Mouse (Mus musculus): ENCODE measurements at regions not wholly inside any gene's neighbourhood (a gene's known extent, or its start where the extent isn't known, plus 50 kb on each side); places are given as distances from the start of the nearest gene placed in this dataset.
A peak's percentile ranks its signal among the peaks of the same experiment; 100 is the strongest.

DNA sequence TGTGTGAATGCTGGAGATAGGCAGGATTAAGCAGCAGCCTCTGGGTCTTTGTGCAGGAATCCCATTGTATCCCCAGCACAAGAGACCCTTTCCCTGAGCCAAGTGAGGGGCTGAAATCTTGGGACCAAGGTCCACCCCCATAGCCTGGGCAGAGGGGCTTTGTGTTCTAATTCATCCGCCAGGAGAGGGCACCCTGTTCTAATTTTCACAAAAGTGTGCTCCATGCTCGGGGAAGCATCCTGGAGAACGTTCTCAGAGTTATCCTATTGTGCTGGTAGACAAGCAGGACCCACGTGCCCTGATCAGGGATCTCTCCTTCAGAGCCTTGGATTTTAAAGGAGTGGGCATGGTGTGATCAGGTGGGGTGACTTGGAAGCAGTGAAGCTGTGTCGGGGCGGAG lies 191.5 kb upstream of the 4931429L15Rik start:
- DNase-seq = no peak

DNA sequence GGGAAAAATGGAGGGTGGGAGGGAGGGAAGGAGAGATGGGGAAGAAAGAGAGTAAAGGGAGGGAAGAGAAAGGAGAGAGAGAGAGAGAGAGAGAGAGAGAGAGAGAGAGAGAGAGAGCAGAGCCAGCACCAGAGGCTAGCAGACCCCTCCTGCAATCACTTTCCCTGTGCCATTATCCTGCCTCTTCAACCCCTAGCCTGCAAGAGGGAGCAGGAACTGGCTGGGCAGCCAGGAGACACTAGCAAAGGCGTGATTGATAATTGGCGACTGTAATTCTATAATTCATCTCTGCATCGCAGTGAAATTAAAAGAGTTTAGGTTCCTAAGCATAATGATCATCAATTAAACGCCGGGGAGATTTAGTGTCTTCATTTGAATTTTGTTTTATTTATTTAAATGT lies 190.1 kb upstream of the 4931429L15Rik start:
- DNase-seq = no peak

DNA sequence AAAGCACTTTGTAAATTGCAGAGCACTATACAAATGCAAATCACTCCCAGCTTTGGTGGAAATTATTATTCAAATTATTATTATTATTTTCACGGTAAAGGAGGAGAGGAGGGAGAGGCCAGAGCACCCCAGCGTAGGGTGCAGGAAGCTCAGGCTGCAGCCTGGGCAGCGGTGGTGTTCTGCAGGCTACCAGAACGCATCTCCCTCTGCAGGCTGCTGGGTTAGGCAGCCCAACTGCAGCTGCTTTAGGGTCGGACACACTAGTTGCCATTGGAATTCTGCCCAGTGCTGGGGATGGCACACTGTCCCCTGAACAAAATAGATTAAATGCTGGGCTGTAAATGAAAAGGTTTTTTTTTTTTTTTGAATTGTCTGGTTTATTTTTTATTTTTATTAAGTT lies 189.7 kb upstream of the 4931429L15Rik start:
- no peak for DNase-seq

DNA sequence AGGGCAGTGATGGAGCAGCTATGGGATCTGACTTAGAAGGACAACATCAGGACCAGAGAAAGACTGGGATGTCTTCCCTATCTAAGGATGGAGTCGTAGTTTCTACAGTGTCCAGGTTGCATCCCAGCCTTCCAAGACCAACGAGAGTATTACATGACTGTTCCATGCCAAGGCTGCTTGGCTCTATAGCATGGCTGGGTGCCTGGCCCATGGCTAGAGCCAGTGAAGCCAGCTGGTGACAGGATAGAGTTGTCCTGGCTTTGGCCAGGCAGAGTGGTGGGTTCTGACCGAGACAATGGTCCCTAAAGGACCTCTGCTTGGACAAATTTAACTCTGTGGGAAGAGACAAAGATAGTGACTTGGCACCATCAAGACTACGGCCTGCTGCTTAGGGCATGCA lies 187.2 kb upstream of the 4931429L15Rik start:
- DNase-seq = no peak

DNA sequence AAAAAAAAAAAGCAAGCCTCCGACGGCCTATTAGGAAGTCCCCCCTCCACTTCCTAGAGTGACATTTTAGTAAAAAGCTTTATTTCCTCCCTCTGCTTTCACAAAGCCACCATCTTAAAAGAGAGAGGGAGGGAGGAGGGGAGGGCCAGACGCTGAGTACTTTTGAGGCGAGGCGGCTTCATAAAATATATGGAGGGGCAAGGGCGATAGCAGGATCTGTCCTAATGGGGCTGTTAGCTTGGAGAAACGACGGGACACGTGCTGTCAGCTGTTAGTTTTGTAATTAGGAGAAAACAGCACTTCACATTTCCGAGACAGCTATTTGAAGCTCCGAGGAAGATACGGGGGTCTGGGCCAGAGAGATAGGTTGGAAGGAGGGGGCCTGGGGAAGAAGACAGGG lies 184.8 kb upstream of the 4931429L15Rik start:
- DNase-seq = no peak

DNA sequence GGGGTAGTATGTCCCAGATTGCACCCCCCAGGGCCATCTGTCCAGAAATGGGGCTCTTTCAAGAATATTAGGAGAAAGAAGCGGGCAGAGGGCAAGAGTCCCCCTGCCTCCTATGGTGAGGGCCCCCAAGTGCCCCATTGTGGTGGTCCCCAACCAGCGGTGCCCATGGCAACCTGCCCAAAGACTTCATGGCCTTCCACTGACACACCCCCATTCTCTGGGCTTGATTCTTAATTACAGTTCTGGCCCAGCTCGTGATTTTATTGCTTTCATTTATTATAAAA lies 184.3 kb upstream of the 4931429L15Rik start:
- DNase-seq = no peak

DNA sequence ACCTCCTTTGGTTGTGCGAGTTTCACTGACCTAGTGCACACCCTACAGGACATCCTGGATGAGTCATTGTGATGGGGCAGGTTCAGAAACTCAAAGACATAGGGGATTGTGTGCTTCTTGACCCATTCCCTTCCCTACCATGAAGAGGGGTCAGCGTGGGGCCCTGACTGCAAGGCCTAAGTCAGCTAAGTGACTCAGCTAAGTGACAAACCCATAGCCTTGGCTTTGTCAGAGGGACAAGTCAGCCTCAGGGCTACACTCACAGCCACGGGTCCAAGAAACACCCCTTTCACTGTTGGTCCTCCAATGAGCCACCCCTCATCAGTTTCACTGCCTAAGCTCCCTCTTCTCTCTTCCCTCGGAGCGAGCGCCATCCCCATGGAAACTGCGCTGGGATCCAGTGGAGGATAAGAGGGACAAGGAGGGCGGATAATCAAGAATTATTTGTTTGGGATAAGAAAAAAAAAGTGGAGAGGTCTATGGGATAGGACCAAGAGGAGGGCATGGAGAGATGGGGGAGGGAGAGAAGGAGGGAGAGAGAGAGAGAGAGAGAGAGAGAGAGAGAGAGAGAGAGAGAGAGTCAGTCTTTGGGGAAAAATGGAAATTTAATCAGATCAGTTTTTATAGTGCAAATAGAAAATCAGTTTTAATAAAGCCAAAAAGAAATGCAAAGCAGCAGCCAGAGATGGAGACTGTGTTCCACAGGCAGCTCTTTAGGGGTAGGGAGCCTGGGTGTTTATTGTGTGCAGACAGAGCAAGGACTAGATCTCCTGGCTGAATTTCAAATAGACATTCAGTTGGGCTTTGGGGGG lies 183.7 kb upstream of the 4931429L15Rik start:
- no peak for DNase-seq

DNA sequence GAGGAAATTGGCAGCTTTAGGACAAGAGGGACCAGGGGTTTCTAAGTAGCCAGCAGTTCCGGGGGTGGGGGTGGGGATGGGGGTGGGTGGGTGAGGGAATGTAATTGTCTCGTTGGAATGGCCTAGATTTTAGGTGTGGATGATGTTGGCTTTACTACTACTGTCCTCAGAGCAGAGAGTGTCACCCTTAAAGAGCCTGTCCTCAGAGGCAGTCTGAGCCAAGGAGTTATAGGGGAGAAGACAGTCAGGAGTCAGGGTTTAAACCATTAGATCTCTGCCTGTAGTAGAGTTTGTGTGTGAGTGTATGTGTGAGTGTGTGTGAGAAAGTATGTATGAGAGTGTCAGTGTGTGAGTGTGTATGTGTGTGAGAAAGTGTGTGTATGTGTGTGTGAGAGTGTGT lies 179.6 kb upstream of the 4931429L15Rik start:
- DNase-seq = no peak

DNA sequence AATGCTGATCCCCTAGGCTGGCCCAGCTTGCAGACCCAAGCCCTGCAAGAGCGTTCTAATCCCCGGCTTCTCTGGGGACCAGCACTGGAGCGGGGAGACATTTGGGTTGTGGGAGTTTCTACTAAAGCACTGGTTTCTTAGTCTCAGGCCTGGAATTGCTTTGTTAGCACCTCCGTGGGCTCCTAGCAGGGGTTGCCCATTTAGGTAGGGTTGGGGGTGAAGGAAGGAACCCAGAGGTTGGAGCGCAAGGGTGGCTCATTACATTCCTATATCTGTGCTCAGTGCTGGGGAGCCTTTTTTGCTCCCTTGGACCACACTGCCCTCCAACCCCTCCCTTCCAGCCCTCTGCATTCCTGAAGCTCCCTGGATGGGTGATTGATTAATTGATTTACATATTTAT lies 179.1 kb upstream of the 4931429L15Rik start:
- no peak for DNase-seq

DNA sequence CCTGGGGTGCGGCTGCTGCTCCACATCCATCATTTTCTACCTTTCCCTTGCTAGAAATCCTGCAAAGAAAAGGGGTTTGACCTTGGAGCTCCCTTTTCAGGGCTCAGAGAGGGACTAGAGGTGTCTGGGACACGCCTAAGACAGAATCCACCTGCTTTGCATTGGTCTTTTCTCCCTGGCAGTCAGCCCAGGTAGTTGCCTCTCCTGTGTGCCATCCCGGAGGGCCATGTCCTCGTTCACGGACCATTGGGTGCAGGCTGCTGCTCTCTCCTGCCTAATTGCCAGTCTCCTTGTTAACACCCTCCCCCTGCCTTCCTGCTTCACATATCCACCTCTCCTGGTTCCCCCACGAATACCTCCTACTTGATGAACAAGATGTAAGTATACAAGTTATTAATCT lies 175.5 kb upstream of the 4931429L15Rik start:
- no peak for DNase-seq

DNA sequence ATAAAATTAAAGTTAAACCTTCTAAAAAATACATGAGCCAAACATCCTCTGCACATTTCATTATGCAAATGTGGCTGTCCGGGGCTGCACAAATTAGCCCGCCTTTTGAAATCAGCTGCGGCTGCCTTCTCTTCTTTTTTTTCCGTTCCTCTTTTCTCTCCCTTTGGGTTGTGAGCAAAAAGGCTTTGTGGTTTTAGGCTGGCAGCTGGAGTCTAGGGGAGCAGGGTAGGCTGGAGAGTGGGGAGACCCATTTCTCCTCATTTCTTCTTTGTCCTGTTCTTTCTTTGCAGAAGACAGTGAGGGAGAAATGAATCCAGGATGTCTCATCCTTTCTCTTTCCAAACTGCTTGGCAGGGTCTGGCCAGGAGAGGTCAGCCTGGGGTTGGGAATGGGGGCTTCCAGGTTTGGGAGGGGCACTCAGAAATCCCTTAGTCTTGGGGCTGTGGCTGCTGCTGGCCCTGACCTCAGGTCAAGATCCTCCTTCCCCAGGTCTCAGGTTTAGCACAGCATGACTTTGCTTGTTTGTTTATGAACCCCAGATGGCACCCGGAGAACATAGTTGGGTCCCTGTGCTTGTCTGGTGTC lies 163.2 kb upstream of the 4931429L15Rik start:
- no peak for DNase-seq

DNA sequence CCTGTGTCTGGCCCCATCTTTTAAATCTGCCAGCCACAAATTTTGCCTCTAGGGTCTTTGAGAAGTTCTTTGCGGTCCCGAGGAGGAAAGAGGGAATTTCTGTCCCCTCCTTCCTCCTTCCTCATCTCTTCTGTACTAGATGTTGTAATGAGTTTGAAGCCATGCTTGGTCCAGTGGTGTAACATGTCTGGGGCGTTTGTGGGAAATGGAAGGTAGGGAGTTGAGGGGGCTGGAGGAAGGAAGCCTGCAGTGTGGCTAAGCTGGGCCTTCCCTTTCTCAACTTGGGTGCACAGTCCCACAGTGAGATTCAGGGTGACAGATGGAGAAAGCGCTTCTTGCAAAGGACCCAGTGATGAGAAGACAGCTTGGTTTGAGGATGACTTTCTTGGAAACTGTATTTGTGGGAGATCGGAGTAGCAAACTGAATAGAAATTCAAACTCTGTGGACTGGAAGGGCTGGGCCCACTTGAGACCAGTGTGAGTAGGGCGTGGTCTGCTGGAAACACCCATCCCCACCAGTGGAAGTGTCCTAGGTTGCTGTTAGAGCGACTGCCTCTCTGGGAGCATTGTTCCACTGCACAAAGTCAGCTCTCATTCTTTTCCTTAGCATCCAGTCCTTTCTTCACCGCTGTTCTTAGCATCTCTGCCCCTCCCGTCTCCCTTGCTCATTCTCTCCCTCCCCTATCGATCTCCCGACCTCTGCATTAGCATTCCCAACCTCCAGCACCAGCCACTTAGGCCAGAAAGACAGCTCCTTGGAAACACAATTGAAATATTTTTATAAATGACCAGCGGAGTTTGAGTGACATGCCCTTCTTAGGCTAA lies 162.5 kb upstream of the 4931429L15Rik start:
- DNase-seq = no peak

DNA sequence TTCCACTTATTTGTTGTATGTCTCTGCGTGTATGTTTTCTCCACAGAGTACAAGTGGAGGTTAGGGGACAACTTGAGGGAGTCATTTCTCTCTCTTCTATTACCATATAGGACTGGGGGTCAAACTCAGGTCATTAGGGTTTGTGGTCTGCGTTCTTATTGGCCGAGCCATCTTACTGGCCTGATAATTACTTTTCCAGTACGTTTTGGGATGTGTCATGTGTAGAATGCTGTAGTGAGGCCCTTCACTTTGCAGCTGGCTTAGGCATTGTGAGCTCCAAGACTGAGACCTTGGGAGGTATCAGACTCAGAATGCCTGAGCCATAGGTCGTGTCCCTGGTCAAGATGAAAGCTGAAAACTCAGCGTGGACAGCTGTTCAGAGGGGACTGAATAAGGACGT lies 161.7 kb upstream of the 4931429L15Rik start:
- no peak for DNase-seq

DNA sequence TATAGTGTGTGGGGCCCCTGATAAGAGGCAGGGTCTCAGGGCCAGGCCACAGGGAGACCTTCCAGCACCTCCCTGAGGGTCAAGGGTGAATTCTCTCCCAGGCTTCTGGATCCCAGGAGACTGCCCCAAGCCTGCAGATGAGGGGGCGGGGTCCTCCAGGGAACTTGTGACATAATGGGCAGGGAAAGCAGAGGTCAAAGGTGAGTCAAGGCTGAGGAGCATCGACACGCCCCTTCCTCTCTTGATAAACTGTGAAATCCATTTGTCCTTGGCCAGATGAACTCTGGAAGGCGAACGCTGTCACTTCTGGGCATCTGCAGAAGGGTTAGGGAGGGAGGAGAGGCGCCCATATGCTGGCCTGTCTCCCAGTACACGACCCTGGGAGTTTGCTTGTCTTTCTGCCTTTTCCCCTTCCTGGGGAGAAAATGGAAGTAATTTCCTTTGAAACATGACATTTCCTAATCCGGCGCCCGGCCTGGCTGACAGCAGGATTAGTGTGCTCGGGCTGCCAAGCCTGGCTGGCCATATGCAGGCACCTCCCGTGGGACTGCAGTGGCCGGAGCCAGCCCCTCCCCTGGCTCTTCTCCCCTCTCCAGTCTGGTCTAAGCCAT lies 160.4 kb upstream of the 4931429L15Rik start:
- DNase-seq = peak; percentile 8

DNA sequence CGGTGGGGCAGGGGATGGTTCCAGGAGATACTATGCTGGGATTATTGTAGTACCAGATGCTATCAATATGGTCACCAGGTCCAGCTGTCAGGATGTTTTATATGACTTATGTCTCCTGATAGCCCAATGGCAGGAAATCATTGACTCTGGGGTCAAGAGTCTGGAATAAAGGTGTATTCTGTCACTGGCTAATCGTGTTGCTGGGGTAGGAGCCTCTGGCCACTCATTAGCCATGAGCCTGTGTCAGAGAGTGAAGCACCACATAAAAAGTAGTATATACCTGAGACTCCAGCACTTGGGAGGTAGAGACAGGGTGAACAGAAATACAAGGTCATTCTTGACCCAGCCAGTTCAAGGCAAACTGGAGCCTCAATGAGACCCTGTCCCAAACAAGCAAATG lies 158.8 kb upstream of the 4931429L15Rik start:
- DNase-seq = no peak

DNA sequence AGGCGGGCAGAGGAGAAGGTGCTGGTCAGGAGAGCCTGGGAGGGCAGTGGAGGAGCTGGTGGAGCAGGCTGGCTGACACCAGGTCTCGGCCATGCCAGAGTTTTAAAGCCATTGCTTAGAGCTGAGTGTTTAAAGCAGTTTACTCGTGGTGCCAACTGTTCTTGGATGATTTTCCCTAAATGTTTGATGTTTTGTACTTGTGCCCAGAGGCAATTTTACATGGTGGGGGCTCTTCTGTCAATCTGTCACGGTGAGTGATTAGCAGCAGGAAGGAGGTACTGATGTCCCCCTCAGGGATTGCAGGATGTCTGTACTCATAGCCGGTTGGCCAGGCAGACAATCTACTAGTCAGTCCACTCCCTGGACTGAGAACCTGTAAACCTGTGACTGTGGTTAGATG lies 156.7 kb upstream of the 4931429L15Rik start:
- DNase-seq = no peak

DNA sequence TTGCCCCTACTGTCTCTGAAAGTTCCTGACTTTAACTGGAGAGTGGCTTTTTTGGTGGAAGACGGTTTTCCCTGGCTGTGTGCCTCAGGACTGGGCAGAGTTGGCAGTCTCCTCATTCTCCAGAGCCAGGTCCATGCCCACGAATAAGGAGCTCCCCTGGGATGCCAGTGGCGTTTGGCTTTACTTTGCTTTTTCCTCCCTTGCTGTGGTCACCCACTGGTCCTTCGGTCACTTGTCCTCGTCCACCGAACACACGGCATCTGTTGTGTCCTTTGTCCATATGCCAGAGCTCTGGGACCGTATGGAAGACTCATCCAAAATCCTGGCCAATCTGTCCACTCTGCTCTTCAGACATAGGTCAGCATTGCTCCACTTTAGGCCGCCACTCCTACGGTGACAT lies 153.9 kb upstream of the 4931429L15Rik start:
- no peak for DNase-seq

DNA sequence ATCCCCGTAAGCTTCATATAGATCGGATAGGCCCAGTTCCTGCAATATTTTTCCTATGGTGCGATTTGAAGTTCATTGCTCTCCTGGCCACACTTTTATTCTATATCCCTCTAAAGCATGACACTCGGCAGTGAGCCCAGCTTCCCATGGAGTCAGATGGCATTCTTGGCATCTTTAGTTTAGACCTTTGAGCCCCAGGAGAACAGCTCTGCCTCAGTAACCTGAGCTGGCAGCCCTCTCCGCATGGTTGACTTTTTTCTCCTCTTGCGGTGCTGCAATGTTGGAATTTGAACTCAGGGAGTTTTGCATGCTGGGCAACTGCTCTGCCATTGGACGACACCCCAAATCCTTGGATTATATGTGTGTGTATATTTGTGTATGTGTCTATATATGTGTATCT lies 149.7 kb upstream of the 4931429L15Rik start:
- no peak for DNase-seq

DNA sequence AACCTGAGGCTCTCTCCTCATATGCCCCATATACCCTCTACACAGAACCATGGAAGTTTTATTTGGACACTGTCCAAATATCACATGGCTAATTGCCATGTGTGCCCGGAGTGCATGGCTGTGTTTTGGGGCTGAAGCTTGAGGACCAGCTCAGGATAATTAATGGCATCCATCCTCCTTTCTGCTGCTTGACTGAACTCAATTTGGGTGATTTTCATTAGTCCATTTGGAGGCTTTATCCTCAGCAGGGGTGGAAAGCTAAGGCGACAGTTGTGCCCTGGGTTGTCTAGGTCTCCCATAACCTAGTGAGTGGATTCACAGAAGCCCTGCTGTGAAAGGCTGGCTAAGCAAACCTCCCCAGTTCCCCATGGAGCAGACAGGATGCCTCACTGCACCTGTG lies 148.5 kb upstream of the 4931429L15Rik start:
- DNase-seq = no peak

DNA sequence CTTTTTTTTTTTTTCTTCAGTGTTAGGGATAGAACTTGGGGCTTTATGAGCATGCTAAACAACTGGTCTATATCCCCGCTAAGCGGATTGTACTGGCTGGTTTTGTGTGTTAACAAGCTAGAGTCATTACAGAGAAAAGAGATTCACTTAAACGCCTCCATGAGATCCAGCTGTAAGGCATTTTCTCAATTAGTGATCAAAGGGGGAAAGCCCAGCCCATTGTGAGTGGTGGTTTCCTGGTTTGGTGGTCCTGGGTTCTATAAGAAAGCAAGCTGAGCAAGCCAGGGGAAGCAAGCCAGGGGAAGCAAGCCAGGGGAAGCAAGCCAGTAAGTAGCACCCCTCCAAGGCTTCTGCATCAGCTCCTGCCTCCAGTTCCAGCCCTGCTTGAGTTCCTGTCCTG lies 147.9 kb upstream of the 4931429L15Rik start:
- DNase-seq = no peak

DNA sequence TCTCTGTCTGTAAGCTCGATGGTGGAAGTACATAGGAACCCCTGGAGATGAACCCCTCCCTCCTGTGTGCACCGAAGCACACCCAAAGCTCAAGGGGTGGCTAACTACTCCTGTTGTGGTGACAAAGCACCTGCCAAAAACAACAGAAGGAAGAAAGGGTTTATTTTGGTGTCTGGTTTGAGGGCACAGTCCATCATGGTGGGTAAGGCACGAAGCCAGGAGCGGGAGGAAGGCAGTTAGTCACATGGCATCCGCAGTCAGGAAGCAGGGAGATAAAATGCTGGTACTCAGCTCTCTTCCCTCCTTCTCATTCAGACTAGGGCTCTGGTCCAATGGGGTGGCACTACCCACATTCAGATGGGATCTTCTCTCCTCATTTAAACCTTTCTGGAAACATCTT lies 142.9 kb upstream of the 4931429L15Rik start:
- no peak for DNase-seq

DNA sequence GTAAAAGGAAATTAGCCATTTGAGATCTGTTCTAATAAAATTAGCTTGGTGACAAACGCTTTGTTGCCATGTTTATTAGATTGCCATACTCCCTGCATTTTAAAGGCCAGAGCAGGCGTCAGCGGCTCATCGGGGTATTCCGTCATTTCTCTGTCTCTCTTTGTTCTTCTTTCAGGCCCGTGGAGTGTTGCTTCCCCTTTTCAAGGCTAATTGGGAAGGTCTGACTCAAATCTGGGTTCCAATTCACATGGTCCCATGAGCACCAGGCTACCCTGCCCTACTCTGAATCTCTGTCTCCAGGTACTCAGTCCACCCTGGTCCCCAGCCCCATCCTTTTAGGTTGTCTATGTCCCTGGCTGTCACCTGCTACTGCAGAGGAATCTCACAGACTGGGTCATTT lies 138.2 kb upstream of the 4931429L15Rik start:
- no peak for DNase-seq
